Mouse (Mus musculus) stomach, postnatal 0 days (tissue): Measurements from ENCODE around the gene Ngef. TPM values are rescaled to one million over a fixed set of nuclear protein-coding genes. Genes with fewer than 3 reads are reported as not detected.
"Not testable (repeated sequence)": the region's sequence is repeated elsewhere in the genome, so short reads cannot be mapped to it uniquely, and the experiment has no call there.

Experiments used
- ATAC-seq: fragments of 200-750 bp; cut with Nextera tagmentation; 2 replicates; pipeline ENCODE4 v1.8.0; 2017; ENCODE audit not compliant: low FRiP score, low TSS enrichment
- DNase-seq: peaks from one replicate; pipeline ENCODE4 v3.0.0-alpha.2; 2016; ENCODE audit warnings: low spot score
- H3K27ac ChIP-seq: fragments of 300-500 bp; sonication (generic); replicated peaks from 2 replicates; pipeline ENCODE4 v1.5.1; 2014; ENCODE audit warnings: mild to moderate bottlenecking, control low read depth
- H3K27me3 ChIP-seq: fragments of 300-500 bp; sonication (generic); 2 replicates; pipeline ENCODE4 v1.6.1; 2014; ENCODE audit warnings: low read length; ENCODE audit not compliant: control insufficient read depth, insufficient read depth
- H3K36me3 ChIP-seq: fragments of 300-500 bp; sonication (generic); 2 replicates; pipeline ENCODE4 v1.6.1; 2014; ENCODE audit warnings: low read length, mixed read lengths; ENCODE audit not compliant: control insufficient read depth, insufficient read depth
- H3K4me1 ChIP-seq: fragments of 300-500 bp; sonication (generic); replicated peaks from 2 replicates; pipeline ENCODE4 v1.6.1; 2014; ENCODE audit warnings: antibody characterized with exemption; ENCODE audit not compliant: control insufficient read depth, insufficient read depth
- H3K4me2 ChIP-seq: fragments of 300-500 bp; sonication (generic); replicated peaks from 2 replicates; pipeline ENCODE4 v1.6.1; 2014; ENCODE audit warnings: low read depth, mild to moderate bottlenecking, control low read depth, moderate library complexity
- H3K4me3 ChIP-seq: fragments of 300-500 bp; sonication (generic); 2 replicates; pipeline ENCODE4 v1.5.1; 2014; ENCODE audit warnings: low read depth, low read length, control low read depth
- H3K9ac ChIP-seq: fragments of 300-500 bp; sonication (generic); 2 replicates; pipeline ENCODE4 v1.6.1; 2014; ENCODE audit warnings: mild to moderate bottlenecking, low read length, control low read depth, mixed read lengths
- H3K9me3 ChIP-seq: fragments of 300-500 bp; sonication (generic); 2 replicates; pipeline ENCODE4 v1.6.1; 2016; ENCODE audit warnings: low read length; ENCODE audit not compliant: control insufficient read depth
- CTCF ChIP-seq: IDR thresholded peaks from 2 replicates; pipeline ENCODE4 v1.5.1; 2016; ENCODE audit warnings: antibody characterized with exemption, low read depth, mild to moderate bottlenecking, moderate library complexity
- EP300 ChIP-seq: optimal IDR thresholded peaks from 2 replicates; pipeline ENCODE3; 2016; ENCODE audit warnings: antibody characterized with exemption
- WGBS: fragments of 180-500 bp; shearing (Covaris S2); extraction: QIAGEN DNeasy Blood & Tissue Kit; methylation state at CpG from one replicate; pipeline ENCODE4 v1.1.7; 2014; 5-methylcytosine and 5-hydroxymethylcytosine counted together
- polyA plus RNA-seq: library from polyadenylated mRNA; unstranded; fragments of >200 nt; fragmentation: Nextera tagmentation; extraction: Ambion mirVana; gene quantifications from 2 replicates; pipeline ENCODE4 v1.2.1, GENCODE M21; 2015

Ngef gene
- polyA plus RNA-seq, 1 experiment from 2014 or later: 8.7 TPM

- H3K4me3 ChIP-seq: no peak overlapping the region
- no peak for DNase-seq
- H3K9ac ChIP-seq: no peak overlapping the region
- WGBS: 82% methylated on average over 7 of the region's 7 CpGs
- peak; percentile 11; the same call in 1 of the 2 replicates for ATAC-seq
- H3K4me1 ChIP-seq: no peaks in the 10 kb centered on the region
- TF ChIP-seq EP300 (no peak), CTCF (no peak)
- no peaks in the 10 kb centered on the region for H3K27me3 ChIP-seq
- H3K36me3 ChIP-seq: no peaks in the 10 kb centered on the region
- no peaks in the 10 kb centered on the region for H3K9me3 ChIP-seq
- H3K4me2 ChIP-seq: no peak overlapping the region
- H3K27ac ChIP-seq: no peak overlapping the region
Observed at GRCm38 (mm10) chr1:87471914-87472313, 101.8 kb downstream of the Ngef start.

- H3K9me3 ChIP-seq, ATAC-seq, H3K4me2 ChIP-seq, H3K4me1 ChIP-seq, DNase-seq, H3K4me3 ChIP-seq, H3K27me3 ChIP-seq, H3K36me3 ChIP-seq, H3K9ac ChIP-seq, H3K27ac ChIP-seq: not testable (repeated sequence)
- 53% methylated on average over 9 of the region's 10 CpGs for WGBS
Observed at GRCm38 (mm10) chr1:87469971-87470370, 103.7 kb downstream of the Ngef start, which contains the start of gene Snorc. TSS of gene Snorc (plus strand) at chr1:87470271.

GRCm38 (mm10) chr1:87468321-87468720 lies 105.3 kb downstream of the Ngef start:
- H3K4me2 ChIP-seq: no peak overlapping the region
- no peaks in the 10 kb centered on the region for H3K27me3 ChIP-seq
- no peak for DNase-seq
- no peak overlapping the region for H3K4me3 ChIP-seq
- 65% methylated on average over 6 of the region's 6 CpGs for WGBS
- no peak overlapping the region for H3K9ac ChIP-seq
- no peaks in the 10 kb centered on the region for H3K9me3 ChIP-seq
- H3K36me3 ChIP-seq: no peaks in the 10 kb centered on the region
- ATAC-seq: no peak
- TF ChIP-seq CTCF (peak; percentile 64), EP300 (no peak)
- H3K4me1 ChIP-seq: no peaks in the 10 kb centered on the region
- no peak overlapping the region for H3K27ac ChIP-seq

DNA sequence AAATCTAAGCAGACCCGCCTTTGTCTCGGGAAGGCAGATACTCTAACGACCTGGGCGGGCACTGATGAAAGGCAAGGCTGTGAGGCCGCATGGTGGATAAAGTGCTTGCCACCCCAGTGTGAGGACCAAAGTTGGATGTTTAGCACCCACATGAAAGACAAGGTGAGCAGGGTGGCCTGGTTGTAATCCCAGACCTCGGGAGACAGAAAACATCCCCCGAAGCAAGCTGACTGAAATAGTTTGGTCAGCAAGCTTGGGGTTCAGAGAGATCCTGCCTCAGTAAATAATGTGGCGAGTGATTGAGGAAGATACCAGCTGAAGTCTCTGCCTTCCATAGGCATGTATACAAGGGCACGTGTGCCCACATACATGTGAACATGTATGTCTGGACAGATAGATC lies 106.2 kb downstream of the Ngef start:
- H3K4me3 ChIP-seq: no peak overlapping the region
- 66% methylated on average over 9 of the region's 9 CpGs for WGBS
- H3K4me1 ChIP-seq: no peaks in the 10 kb centered on the region
- no peaks in the 10 kb centered on the region for H3K36me3 ChIP-seq
- H3K27ac ChIP-seq: no peak overlapping the region
- ATAC-seq: no peak
- no peak for DNase-seq
- no peak overlapping the region for H3K9ac ChIP-seq
- H3K4me2 ChIP-seq: no peak overlapping the region
- no peaks in the 10 kb centered on the region for H3K9me3 ChIP-seq
- TF ChIP-seq EP300 (no peak), CTCF (no peak)
- H3K27me3 ChIP-seq: no peaks in the 10 kb centered on the region

DNA sequence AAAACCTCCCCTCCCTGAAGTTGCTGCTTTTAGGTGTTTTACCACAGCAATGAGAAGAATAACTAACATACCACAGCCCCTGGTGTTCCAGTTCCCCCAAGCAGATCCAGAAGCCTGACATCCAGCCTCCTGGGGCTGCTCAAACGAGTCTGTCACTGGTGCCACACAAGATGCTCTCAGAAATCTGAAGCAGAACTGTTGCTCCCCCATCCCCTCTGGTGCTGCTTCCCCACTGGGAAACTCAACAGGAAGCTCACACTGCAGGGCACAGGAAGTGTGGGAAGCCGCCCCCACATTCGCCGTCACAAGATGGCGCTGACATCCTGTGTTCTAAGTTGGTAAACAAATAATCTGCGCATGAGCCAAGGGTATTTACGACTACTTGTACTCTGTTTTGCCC lies 113.8 kb downstream of the Ngef start:
- H3K27me3 ChIP-seq, H3K36me3 ChIP-seq, H3K9me3 ChIP-seq, DNase-seq, H3K4me2 ChIP-seq, ATAC-seq, H3K4me3 ChIP-seq, H3K27ac ChIP-seq, H3K4me1 ChIP-seq, H3K9ac ChIP-seq: not testable (repeated sequence)
- WGBS: 95% methylated on average over 6 of the region's 7 CpGs

- no peaks in the 10 kb centered on the region for H3K4me1 ChIP-seq
- DNase-seq: no peak
- no peak overlapping the region for H3K4me3 ChIP-seq
- H3K27me3 ChIP-seq: no peaks in the 10 kb centered on the region
- H3K9me3 ChIP-seq: no peaks in the 10 kb centered on the region
- no peak overlapping the region for H3K4me2 ChIP-seq
- no peak overlapping the region for H3K9ac ChIP-seq
- H3K27ac ChIP-seq: no peak overlapping the region
- ATAC-seq: no peak
- WGBS: 77% methylated on average over 4 of the region's 4 CpGs
- TF ChIP-seq CTCF (no peak), EP300 (no peak)
- no peaks in the 10 kb centered on the region for H3K36me3 ChIP-seq
Observed at GRCm38 (mm10) chr1:87458045-87458444, 115.6 kb downstream of the Ngef start.

DNA sequence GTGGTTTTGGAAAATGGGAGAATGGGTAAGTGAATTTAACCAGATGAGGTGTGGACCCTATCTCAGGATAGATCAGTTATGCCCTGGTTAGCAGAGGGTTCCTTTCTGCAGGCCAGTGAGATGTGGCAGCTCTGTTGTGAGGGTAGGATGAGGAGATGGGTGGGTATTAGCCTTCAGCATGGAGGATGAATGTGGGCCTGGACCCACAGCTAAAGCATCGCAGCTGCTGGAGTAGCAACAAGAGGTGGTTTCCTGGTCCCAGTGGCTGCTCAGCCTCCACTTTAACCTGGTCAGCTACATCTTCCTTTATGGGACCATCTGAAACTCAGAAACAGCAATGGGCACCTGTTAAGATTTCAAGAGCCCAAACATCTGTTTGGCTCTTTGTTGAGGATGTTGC lies 117.2 kb downstream of the Ngef start:
- Histone ChIP-seq H3K36me3 (no peaks in the 10 kb centered on the region), H3K27me3 (no peaks in the 10 kb centered on the region), H3K9me3 (no peaks in the 10 kb centered on the region), H3K9ac (no peak overlapping the region), H3K27ac (no peak overlapping the region), H3K4me3 (no peak overlapping the region), H3K4me2 (no peak overlapping the region), H3K4me1 (no peaks in the 10 kb centered on the region)
- WGBS: 87% methylated on average over 1 of the region's 1 CpGs
- ATAC-seq (no peak), DNase-seq (no peak)
- TF ChIP-seq CTCF: no peak
- no peak for TF ChIP-seq EP300
